Mouse (Mus musculus): Measurements from ENCODE around the gene Pax2. TPM values are rescaled to one million over a fixed set of nuclear protein-coding genes. Genes with fewer than 3 reads are reported as not detected.
A peak's percentile ranks its signal among the peaks of the same experiment; 100 is the strongest.

Gene Pax2
- polyA plus RNA-seq, 1 experiment, result 29.7 TPM

- peak; percentile 54 for DNase-seq
- no peaks in the 10 kb centered on the region for H3K36me3 ChIP-seq (ENCODE audit: control insufficient read depth, insufficient read depth, low read length)
- 0 out of 2 replicates have a peak overlapping the region, but pooled peaks have one; percentile 40 for H3K27ac ChIP-seq (ENCODE audit: insufficient read depth, low read depth, low read length)
- H3K4me3 ChIP-seq (ENCODE audit: insufficient read depth, low read depth, low read length), result peak overlapping the region; percentile 23
- peaks cover 4% of the 10 kb centered on the region for H3K4me1 ChIP-seq (ENCODE audit: control insufficient read depth, insufficient read depth, low read length)
- TF ChIP-seq POLR2A (IDR thresholded peaks at IDR 0.05; ENCODE audit: low read depth, low read length), result no peak
- TF ChIP-seq CTCF (conservative IDR thresholded peaks at IDR 0.05; ENCODE audit: insufficient read depth, insufficient read length, low read depth, low read length), result no peak
- H3K27me3 ChIP-seq (replicated peaks; ENCODE audit: control insufficient read depth, insufficient read depth, low read length), result no peaks in the 10 kb centered on the region; the same call in 1 of the 2 replicates
- WGBS, result 2% methylated on average over 55 of the region's 55 CpGs
Measured at GRCm38 (mm10) chr19:44725951-44726791, 29.7 kb upstream of the Pax2 start.

GRCm38 (mm10) chr19:44734116-44734515 lies 21.7 kb upstream of the Pax2 start:
- H3K27me3 ChIP-seq (replicated peaks; ENCODE audit: control insufficient read depth, insufficient read depth, low read length), result no peaks in the 10 kb centered on the region
- no peak for DNase-seq
- H3K4me1 ChIP-seq (ENCODE audit: control insufficient read depth, insufficient read depth, low read length), result 0 out of 2 replicates have a peak, but pooled peaks cover 6% of the 10 kb centered on the region
- no peaks in the 10 kb centered on the region for H3K36me3 ChIP-seq (ENCODE audit: control insufficient read depth, insufficient read depth, low read length)
- H3K4me3 ChIP-seq (ENCODE audit: insufficient read depth, low read depth, low read length), result no peak overlapping the region
- TF ChIP-seq POLR2A (IDR thresholded peaks at IDR 0.05; ENCODE audit: low read depth, low read length) (no peak), CTCF (conservative IDR thresholded peaks at IDR 0.05; ENCODE audit: insufficient read depth, insufficient read length, low read depth, low read length) (no peak)
- WGBS, result 4% methylated on average over 21 of the region's 21 CpGs
- no peak overlapping the region for H3K27ac ChIP-seq (ENCODE audit: insufficient read depth, low read depth, low read length)

- Histone ChIP-seq H3K27me3 (replicated peaks; ENCODE audit: control insufficient read depth, insufficient read depth, low read length) (no peaks in the 10 kb centered on the region), H3K36me3 (ENCODE audit: control insufficient read depth, insufficient read depth, low read length) (no peaks in the 10 kb centered on the region), H3K4me1 (ENCODE audit: control insufficient read depth, insufficient read depth, low read length) (peaks cover 6% of the 10 kb centered on the region; the same call in 1 of the 2 replicates), H3K27ac (ENCODE audit: insufficient read depth, low read depth, low read length) (no peak overlapping the region), H3K4me3 (ENCODE audit: insufficient read depth, low read depth, low read length) (no peak overlapping the region; the same call in 1 of the 2 replicates)
- 2% methylated on average over 33 of the region's 33 CpGs for WGBS
- peak; percentile 64 for DNase-seq
- TF ChIP-seq POLR2A (IDR thresholded peaks at IDR 0.05; ENCODE audit: low read depth, low read length) (no peak), CTCF (conservative IDR thresholded peaks at IDR 0.05; ENCODE audit: insufficient read depth, insufficient read length, low read depth, low read length) (no peak)
Measured at GRCm38 (mm10) chr19:44734682-44735081, 21.2 kb upstream of the Pax2 start.

GRCm38 (mm10) chr19:44740300-44740699 lies 15.5 kb upstream of the Pax2 start:
- Histone ChIP-seq H3K36me3 (ENCODE audit: control insufficient read depth, insufficient read depth, low read length) (no peaks in the 10 kb centered on the region), H3K4me3 (ENCODE audit: insufficient read depth, low read depth, low read length) (peak overlapping the region; percentile 29; the same call in 1 of the 2 replicates), H3K27ac (ENCODE audit: insufficient read depth, low read depth, low read length) (peak overlapping the region; percentile 75; the same call in 1 of the 2 replicates), H3K27me3 (replicated peaks; ENCODE audit: control insufficient read depth, insufficient read depth, low read length) (no peaks in the 10 kb centered on the region), H3K4me1 (ENCODE audit: control insufficient read depth, insufficient read depth, low read length) (peaks cover 13% of the 10 kb centered on the region; the same call in 1 of the 2 replicates)
- DNase-seq, result peak; percentile 83
- 3% methylated on average over 16 of the region's 16 CpGs for WGBS
- TF ChIP-seq POLR2A (IDR thresholded peaks at IDR 0.05; ENCODE audit: low read depth, low read length) (no peak), CTCF (conservative IDR thresholded peaks at IDR 0.05; ENCODE audit: insufficient read depth, insufficient read length, low read depth, low read length) (no peak; the same call in 1 of the 2 replicates)

GRCm38 (mm10) chr19:44741091-44741763 lies 14.6 kb upstream of the Pax2 start:
- no peaks in the 10 kb centered on the region for H3K36me3 ChIP-seq (ENCODE audit: control insufficient read depth, insufficient read depth, low read length)
- peaks cover 13% of the 10 kb centered on the region; the same call in 1 of the 2 replicates for H3K4me1 ChIP-seq (ENCODE audit: control insufficient read depth, insufficient read depth, low read length)
- peak overlapping the region; percentile 62 for H3K4me3 ChIP-seq (ENCODE audit: insufficient read depth, low read depth, low read length)
- peak overlapping the region; percentile 95 for H3K27ac ChIP-seq (ENCODE audit: insufficient read depth, low read depth, low read length)
- TF ChIP-seq POLR2A (IDR thresholded peaks at IDR 0.05; ENCODE audit: low read depth, low read length), result peak; percentile 27
- no peak for TF ChIP-seq CTCF (conservative IDR thresholded peaks at IDR 0.05; ENCODE audit: insufficient read depth, insufficient read length, low read depth, low read length)
- H3K27me3 ChIP-seq (replicated peaks; ENCODE audit: control insufficient read depth, insufficient read depth, low read length), result no peaks in the 10 kb centered on the region
- 1% methylated on average over 48 of the region's 48 CpGs for WGBS
- peak; percentile 96 for DNase-seq

- H3K4me3 ChIP-seq (ENCODE audit: insufficient read depth, low read depth, low read length), result peak overlapping the region; percentile 62
- DNase-seq, result no peak
- no peaks in the 10 kb centered on the region for H3K27me3 ChIP-seq (replicated peaks; ENCODE audit: control insufficient read depth, insufficient read depth, low read length)
Measured at GRCm38 (mm10) chr19:44741764-44742127, 14.1 kb upstream of the Pax2 start.

More at GRCm38 (mm10) chr19:44741764-44742127, 14.1 kb upstream of the Pax2 start:
- under 1% methylated on average over 13 of the region's 13 CpGs for WGBS
- peak overlapping the region; percentile 95 for H3K27ac ChIP-seq (ENCODE audit: insufficient read depth, low read depth, low read length)
- H3K36me3 ChIP-seq (ENCODE audit: control insufficient read depth, insufficient read depth, low read length), result no peaks in the 10 kb centered on the region
- H3K4me1 ChIP-seq (ENCODE audit: control insufficient read depth, insufficient read depth, low read length), result peaks cover 13% of the 10 kb centered on the region; the same call in 1 of the 2 replicates
- TF ChIP-seq CTCF (conservative IDR thresholded peaks at IDR 0.05; ENCODE audit: insufficient read depth, insufficient read length, low read depth, low read length), result no peak
- TF ChIP-seq POLR2A (IDR thresholded peaks at IDR 0.05; ENCODE audit: low read depth, low read length), result peak; percentile 0

Data from kidney, adult 2 months (tissue).